In the genomic region with DNA sequence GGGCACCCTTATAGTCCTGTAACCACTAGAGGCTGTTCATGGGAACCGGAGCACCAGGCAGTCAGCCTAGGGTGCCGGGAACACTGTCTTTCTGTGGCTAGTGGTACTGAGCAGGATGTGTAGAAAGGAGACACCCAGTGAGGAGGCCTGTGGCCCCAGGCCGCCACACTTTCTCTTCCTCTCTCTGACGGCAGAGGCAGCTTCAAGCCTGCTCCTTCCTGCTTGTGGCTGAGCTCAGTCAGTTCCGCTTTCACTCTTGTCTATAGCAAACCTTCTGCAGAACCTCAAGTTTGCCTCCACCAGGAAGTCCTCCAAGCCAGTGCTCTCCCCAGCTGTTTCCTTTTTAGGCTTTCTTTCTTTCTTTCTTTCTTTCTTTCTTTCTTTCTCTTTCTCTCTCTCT, we compare ENCODE assay signal across 9 mouse cellular contexts.
A peak's percentile ranks its signal among the peaks of the same experiment; 100 is the strongest.
DNase-seq lines count a peak whose midpoint lies in the region.
"Had no signal": no experiment of that assay in that cellular context is flagged by ENCODE, and none has a peak within 500 bp of the region (broad histone marks: within the 10 kb centered on the region; RNA-seq: fewer than 3 reads in every experiment).

No protein-coding gene starts in this region.

- intact Hi-C loops in heart, postnatal 10 days (cut with DNase I): no loop called here

- DNase-seq in adrenal gland, adult 8-10 months: peak; percentile 22
- no peak for DNase-seq in adrenal gland, postnatal 4 days (ENCODE audit: low spot score in 2 of 2)
- peak; percentile 92 for DNase-seq in A20 (ENCODE audit: low read depth, low spot score)
- DNase-seq in heart, postnatal 10 days: peak; percentile 35 to 39
- peak; percentile 90 for DNase-seq in naive thymus-derived CD4-positive, alpha-beta T cell, adult 2 months (ENCODE audit: low read depth)
- DNase-seq in urinary bladder, postnatal 10 days (ENCODE audit: low spot score): no peak
- no peak for DNase-seq in embryo, embryonic 10 days (ENCODE audit: low spot score)
- DNase-seq in layer of hippocampus, postnatal 10 days (ENCODE audit: low spot score in 2 of 2): no peak
- DNase-seq: embryo, embryonic 11 days had no signal

Comparison
In these comparisons a context has a peak if more than half of its experiments do, and no peak if none do; other contexts are left out.
1. DNase-seq: peak in adrenal gland, adult 8-10 months (single experiment), A20 (single experiment), heart, postnatal 10 days (2 of 2) and naive thymus-derived CD4-positive, alpha-beta T cell, adult 2 months (single experiment); none in adrenal gland, postnatal 4 days (0 of 2), urinary bladder, postnatal 10 days (single experiment), embryo, embryonic 10 days (single experiment) and layer of hippocampus, postnatal 10 days (0 of 2).